Mouse (Mus musculus) heart, embryonic 13.5 days (tissue): ENCODE results near the gene Cbx4. TPM values are rescaled to one million over a fixed set of nuclear protein-coding genes. Genes with fewer than 3 reads are reported as not detected.
"Not testable (repeated sequence)": the region's sequence is repeated elsewhere in the genome, so short reads cannot be mapped to it uniquely, and the experiment has no call there.

Experiments
- ATAC-seq: fragments of 200-750 bp; cut with Nextera tagmentation; 2 replicates; pipeline ENCODE4 v1.8.0; 2017; ENCODE audit warnings: moderate TSS enrichment; ENCODE audit not compliant: insufficient number of reproducible peaks, low FRiP score, low TSS enrichment; ENCODE audit errors: extremely low read depth
- H3K27ac ChIP-seq: fragments of 300-500 bp; sonication (generic); replicated peaks from 2 replicates; pipeline ENCODE4 v1.5.1; 2015; ENCODE audit warnings: moderate library complexity, mild to moderate bottlenecking, inconsistent platforms
- H3K27me3 ChIP-seq: fragments of 300-500 bp; sonication (generic); replicated peaks from 2 replicates; pipeline ENCODE4 v1.6.1; 2015; ENCODE audit warnings: mild to moderate bottlenecking, inconsistent platforms
- H3K36me3 ChIP-seq: fragments of 300-500 bp; sonication (generic); 2 replicates; pipeline ENCODE4 v1.6.1; 2015; ENCODE audit warnings: mild to moderate bottlenecking, inconsistent platforms
- H3K4me1 ChIP-seq: fragments of 300-500 bp; sonication (generic); 2 replicates; pipeline ENCODE4 v1.6.1; 2015; ENCODE audit warnings: inconsistent platforms
- H3K4me2 ChIP-seq: fragments of 300-500 bp; sonication (generic); 2 replicates; pipeline ENCODE4 v1.6.1; 2015; ENCODE audit warnings: inconsistent platforms, mild to moderate bottlenecking, moderate library complexity
- H3K4me3 ChIP-seq: fragments of 300-500 bp; sonication (generic); 2 replicates; pipeline ENCODE4 v1.5.1; 2015; ENCODE audit warnings: moderate library complexity, mild to moderate bottlenecking, inconsistent platforms
- H3K9ac ChIP-seq: fragments of 300-500 bp; sonication (generic); 2 replicates; pipeline ENCODE4 v1.6.1; 2015; ENCODE audit warnings: inconsistent platforms, mild to moderate bottlenecking, moderate library complexity
- H3K9me3 ChIP-seq: fragments of 300-500 bp; sonication (generic); 2 replicates; pipeline ENCODE4 v1.6.1; 2016; ENCODE audit warnings: inconsistent platforms
- WGBS: fragments of 180-500 bp; shearing (Covaris S2); methylation state at CpG from one replicate; pipeline ENCODE4 v1.1.7; 2015; ENCODE audit warnings: mixed read lengths; 5-methylcytosine and 5-hydroxymethylcytosine counted together
- polyA plus RNA-seq: library from polyadenylated mRNA; unstranded; fragments of >200 nt; fragmentation: Nextera tagmentation; extraction: Ambion mirVana; gene quantifications from 2 replicates; pipeline ENCODE4 v1.2.1, GENCODE M21; 2015

Gene Cbx4
- polyA plus RNA-seq, 1 experiment from 2014 or later, result 8.0 TPM

DNA sequence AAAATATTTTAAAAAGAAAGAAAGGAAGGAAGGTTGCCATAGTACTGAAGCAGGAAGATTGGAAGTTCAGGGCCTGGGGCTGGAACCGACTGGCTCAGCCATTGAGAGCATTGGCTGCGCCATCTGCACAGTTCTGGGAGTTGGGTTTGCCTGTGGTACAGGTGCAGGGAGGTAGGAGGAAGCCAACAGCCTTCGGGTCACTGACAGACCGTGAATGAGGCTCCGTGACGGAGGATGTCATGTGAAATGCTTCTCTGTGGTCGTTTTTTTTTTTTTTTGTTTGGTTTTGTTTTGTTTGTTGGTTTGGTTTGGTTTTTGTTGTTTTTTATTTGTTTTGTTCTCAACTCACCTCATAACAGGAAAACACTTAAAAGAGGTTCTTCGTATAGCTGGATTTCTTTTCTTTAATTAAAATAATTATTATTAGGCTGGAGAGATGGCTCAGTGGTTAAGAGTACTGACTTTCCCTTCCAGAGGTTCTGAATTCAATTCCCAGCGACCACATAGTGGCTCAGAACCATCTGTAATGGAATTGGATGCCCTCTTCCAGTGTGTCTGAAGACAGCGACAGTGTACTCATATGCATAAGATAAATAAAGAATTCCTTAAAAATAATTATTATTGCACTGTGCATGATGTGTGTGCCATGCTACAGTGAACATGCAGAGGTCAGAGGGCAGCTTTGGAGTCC lies 22.7 kb upstream of the Cbx4 start:
- peaks cover 15% of the 10 kb centered on the region for H3K4me1 ChIP-seq
- 75% methylated on average over 10 of the region's 10 CpGs for WGBS
- no peak overlapping the region for H3K9ac ChIP-seq
- H3K27ac ChIP-seq, result no peak overlapping the region
- H3K4me3 ChIP-seq, result no peak overlapping the region
- peaks cover 8% of the 10 kb centered on the region; the same call in 1 of the 2 replicates for H3K27me3 ChIP-seq
- no peak for ATAC-seq
- no peaks in the 10 kb centered on the region for H3K36me3 ChIP-seq
- no peak overlapping the region for H3K4me2 ChIP-seq
- H3K9me3 ChIP-seq, result no peaks in the 10 kb centered on the region

DNA sequence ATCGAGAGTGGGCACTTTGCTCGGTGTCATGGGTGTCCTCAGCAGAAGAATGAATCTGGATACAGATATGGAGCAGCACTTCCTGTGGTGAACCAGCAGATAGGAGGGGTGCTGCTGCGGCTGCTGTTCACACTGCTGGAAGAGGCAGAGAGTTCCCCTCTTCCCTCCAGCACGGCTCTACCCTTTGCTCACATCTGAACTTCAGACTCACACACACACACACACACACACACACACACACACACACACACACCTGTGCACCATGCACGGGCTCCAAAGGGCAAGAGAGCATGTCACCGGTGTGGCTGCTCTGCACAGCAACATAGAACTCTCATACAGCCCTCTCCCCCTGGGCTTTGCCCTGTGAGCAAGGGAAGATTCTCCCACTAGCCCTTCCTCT lies 20.3 kb upstream of the Cbx4 start:
- Histone ChIP-seq H3K9me3 (no peaks in the 10 kb centered on the region), H3K4me3 (no peak overlapping the region), H3K27me3 (0 out of 2 replicates have a peak, but pooled peaks cover 4% of the 10 kb centered on the region), H3K27ac (peak overlapping the region; percentile 34; the same call in 1 of the 2 replicates), H3K9ac (peak overlapping the region; percentile 58; the same call in 1 of the 2 replicates), H3K4me2 (peak overlapping the region; percentile 50), H3K36me3 (no peaks in the 10 kb centered on the region), H3K4me1 (peaks cover 20% of the 10 kb centered on the region)
- 17% methylated on average over 6 of the region's 6 CpGs for WGBS
- ATAC-seq, result no peak

DNA sequence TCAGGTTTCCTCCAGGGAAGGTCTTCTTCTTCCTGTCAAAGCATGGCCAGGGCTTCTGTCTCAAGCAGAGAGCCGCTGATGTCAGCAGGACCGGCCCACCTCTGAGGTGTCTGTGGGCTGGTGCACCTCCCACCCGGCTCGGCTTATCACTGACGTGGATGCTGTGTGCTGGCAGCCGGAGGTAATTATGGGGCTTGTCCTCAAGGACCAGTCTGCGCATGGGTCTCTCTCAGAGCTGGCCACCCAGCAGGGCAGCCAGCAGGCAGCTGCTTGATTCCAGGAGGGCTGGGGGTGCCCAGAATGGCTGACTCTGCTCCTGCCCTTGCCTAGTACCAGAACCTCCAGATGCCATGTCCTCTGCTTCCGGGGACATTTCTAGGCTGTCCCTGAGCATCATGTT lies 19.7 kb upstream of the Cbx4 start:
- H3K4me1 ChIP-seq, result peaks cover 20% of the 10 kb centered on the region
- peak overlapping the region; percentile 34; the same call in 1 of the 2 replicates for H3K27ac ChIP-seq
- H3K36me3 ChIP-seq, result no peaks in the 10 kb centered on the region
- 0 out of 2 replicates have a peak, but pooled peaks cover 4% of the 10 kb centered on the region for H3K27me3 ChIP-seq
- peak overlapping the region; percentile 50 for H3K4me2 ChIP-seq
- WGBS, result 7% methylated on average over 8 of the region's 8 CpGs
- no peaks in the 10 kb centered on the region for H3K9me3 ChIP-seq
- peak overlapping the region; percentile 58 for H3K9ac ChIP-seq
- H3K4me3 ChIP-seq, result no peak overlapping the region
- ATAC-seq, result no peak; the same call in 1 of the 2 replicates

DNA sequence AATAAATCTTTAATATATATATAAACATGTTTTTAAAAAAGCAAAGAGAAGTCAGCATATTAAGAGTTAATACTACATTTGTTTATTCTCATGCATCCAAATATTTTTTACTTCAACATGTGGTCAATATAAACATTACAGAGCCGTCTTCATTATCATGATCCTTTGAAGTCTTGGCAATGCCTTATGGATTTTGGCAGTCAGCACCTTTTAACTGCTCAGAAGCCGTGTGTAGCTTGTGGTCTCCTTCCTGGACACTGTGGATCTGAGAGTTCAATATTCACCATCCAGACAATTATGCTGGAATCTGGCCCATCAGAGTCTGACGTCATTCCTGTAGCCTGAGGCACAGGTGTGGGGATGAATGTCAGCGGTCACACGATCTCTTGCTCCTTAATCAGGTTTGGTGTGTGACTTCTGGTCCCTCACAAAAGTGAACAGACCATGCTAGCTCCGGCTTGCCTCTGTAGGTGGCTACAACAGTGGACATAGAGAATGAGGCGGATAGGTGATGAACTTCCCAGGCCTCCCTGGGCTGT lies 19.1 kb upstream of the Cbx4 start:
- ATAC-seq, result no peak
- Histone ChIP-seq H3K27me3 (0 out of 2 replicates have a peak, but pooled peaks cover 4% of the 10 kb centered on the region), H3K9ac (peak overlapping the region; percentile 58; the same call in 1 of the 2 replicates), H3K4me3 (no peak overlapping the region), H3K27ac (peak overlapping the region; percentile 34; the same call in 1 of the 2 replicates), H3K4me1 (peaks cover 20% of the 10 kb centered on the region), H3K4me2 (peak overlapping the region; percentile 50), H3K9me3 (no peaks in the 10 kb centered on the region), H3K36me3 (no peaks in the 10 kb centered on the region)
- 61% methylated on average over 7 of the region's 7 CpGs for WGBS

DNA sequence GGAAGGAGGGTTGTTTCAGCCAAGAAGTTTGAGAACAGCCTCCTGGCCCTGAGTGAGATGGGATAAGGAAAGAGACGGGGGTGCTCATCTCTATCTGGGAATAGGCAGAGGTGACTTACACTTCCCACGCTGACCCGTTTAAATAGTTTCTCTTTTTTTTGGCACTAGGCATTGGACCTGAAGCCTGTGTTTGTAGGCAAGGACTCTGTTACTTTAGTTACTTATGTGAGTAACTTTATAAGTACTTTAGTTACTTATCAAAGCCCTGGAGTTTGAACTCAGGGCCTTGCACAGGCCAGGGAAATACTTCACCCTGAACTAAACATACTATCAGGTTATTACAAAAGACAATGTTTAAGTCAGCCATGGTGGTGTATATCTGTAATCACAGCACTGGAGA lies 18.0 kb upstream of the Cbx4 start:
- Histone ChIP-seq H3K36me3 (no peaks in the 10 kb centered on the region), H3K9me3 (no peaks in the 10 kb centered on the region), H3K4me3 (no peak overlapping the region), H3K27ac (no peak overlapping the region), H3K27me3 (0 out of 2 replicates have a peak, but pooled peaks cover 4% of the 10 kb centered on the region), H3K4me2 (no peak overlapping the region), H3K4me1 (peaks cover 20% of the 10 kb centered on the region), H3K9ac (no peak overlapping the region)
- ATAC-seq, result no peak
- 71% methylated on average over 3 of the region's 3 CpGs for WGBS

DNA sequence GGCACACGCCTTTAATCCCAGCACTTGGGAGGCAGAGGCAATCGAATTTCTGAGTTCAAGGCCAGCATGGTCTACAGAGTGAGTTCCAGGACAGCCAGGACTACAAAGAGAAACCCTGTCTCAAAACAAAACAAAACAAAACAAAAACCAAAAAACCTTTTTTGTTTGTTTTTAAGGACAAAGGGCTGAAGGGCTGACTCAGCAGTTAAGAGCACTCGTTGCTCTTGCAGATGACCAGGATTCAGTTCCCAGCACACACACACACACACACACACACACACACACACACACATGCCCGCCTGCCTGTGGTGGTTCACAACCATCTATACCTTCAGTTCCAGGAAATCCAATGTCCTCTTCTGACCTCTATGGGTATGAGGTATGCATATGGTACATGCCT lies 14.3 kb upstream of the Cbx4 start:
- H3K9ac ChIP-seq, H3K4me3 ChIP-seq, H3K36me3 ChIP-seq, ATAC-seq, H3K27ac ChIP-seq, H3K4me2 ChIP-seq, H3K27me3 ChIP-seq, H3K9me3 ChIP-seq: not testable (repeated sequence)
- WGBS, result 62% methylated on average over 4 of the region's 4 CpGs
- H3K4me1 ChIP-seq, result peaks cover 15% of the 10 kb centered on the region

DNA sequence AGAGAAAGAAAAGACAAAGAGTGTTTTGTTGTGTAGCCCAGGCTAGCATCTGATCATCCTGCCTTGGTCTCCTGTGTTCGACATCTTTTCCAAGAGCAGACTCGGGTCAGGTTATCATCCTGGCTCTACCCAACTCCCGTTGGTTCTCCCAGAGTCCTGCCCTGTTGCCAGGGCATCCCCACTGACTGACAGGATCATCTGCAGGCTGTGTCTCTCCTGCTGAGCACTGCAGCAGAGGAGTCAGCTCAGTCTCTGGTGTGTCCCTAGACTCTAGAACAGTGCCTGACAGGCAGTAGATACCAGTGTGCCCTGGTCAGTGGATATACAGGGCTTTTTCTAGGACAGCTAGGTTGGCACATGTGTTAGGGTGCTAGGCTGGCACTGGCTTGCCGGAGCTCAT lies 12.2 kb upstream of the Cbx4 start:
- Histone ChIP-seq H3K4me1 (peaks cover 14% of the 10 kb centered on the region), H3K36me3 (no peaks in the 10 kb centered on the region), H3K27me3 (peaks cover 9% of the 10 kb centered on the region), H3K9ac (no peak overlapping the region), H3K27ac (no peak overlapping the region), H3K9me3 (no peaks in the 10 kb centered on the region), H3K4me2 (no peak overlapping the region), H3K4me3 (no peak overlapping the region)
- no peak for ATAC-seq
- 52% methylated on average over 4 of the region's 4 CpGs for WGBS

DNA sequence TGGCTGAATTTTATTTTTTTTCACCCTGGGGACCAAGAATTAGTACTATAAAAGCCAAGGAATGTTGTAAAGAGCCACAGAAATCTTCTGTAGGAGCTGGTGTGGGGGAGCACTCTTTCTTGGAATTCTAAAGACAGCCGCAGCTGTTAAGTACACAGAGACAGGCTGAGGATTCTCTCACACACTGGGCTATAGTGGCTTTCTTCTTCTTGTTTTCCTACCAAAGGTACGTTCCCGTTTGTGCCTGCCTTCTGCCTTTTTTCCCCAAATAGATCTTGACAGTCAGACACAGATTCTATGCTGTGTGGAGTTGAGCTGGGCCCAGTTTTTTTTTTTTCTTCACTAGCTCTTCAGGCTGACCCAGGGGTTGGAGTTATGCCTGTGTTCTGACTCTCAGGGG lies 9.4 kb upstream of the Cbx4 start:
- WGBS, result 35% methylated on average over 3 of the region's 3 CpGs
- Histone ChIP-seq H3K4me1 (peaks cover 19% of the 10 kb centered on the region), H3K4me2 (no peak overlapping the region), H3K9me3 (no peaks in the 10 kb centered on the region), H3K27me3 (peaks cover 10% of the 10 kb centered on the region), H3K36me3 (no peaks in the 10 kb centered on the region), H3K4me3 (no peak overlapping the region), H3K9ac (0 out of 2 replicates have a peak overlapping the region, but pooled peaks have one; percentile 24), H3K27ac (no peak overlapping the region)
- no peak for ATAC-seq

DNA sequence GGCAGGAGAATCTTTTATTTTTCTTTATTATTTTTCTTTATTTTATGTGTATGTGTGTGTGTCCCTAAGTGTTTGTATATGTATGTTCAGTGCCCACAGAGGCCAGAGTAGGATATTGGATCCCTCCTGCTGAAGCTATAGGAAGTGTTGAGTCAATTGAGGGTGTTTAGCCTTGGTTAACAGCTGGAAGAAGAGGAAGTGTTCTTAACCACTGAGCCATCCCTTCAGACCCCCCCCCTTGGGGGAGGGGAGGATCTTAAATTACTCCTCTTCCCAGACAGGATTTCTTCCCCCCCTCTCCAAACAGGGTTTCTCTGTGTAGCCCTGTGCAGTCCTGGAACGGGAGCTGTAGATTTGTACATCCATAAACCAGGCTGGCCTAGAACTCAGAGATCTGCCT lies 7.3 kb upstream of the Cbx4 start:
- H3K27me3 ChIP-seq, result peaks cover 31% of the 10 kb centered on the region
- 75% methylated on average over 1 of the region's 1 CpGs for WGBS
- ATAC-seq, result no peak

DNA sequence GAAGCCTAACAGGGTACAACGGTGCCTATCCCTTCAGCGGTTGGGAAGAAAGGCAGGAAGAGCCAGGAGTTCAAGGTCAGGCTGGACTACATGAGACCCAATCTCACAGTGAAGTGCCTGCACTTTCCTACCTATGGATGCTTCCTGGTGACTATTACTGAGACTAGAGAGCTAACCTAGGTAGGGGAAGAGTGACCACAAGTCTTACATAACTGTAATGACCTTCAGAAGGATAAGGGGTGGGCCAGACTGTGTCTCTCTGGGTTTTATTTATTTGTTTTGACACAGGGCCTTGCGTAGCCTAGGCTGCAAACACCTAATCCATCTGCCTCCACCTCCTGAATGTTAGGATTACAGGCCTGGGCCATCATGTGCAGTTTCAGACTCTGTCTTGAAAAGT lies 6.3 kb upstream of the Cbx4 start:
- Histone ChIP-seq H3K9me3 (no peaks in the 10 kb centered on the region), H3K27me3 (peaks cover 41% of the 10 kb centered on the region), H3K4me3 (no peak overlapping the region), H3K4me2 (no peak overlapping the region), H3K27ac (no peak overlapping the region), H3K9ac (no peak overlapping the region), H3K36me3 (no peaks in the 10 kb centered on the region), H3K4me1 (peaks cover 50% of the 10 kb centered on the region)
- ATAC-seq, result no peak
- WGBS, result 69% methylated on average over 3 of the region's 3 CpGs

More for the DNA sequence above, 7.3 kb upstream of the Cbx4 start:
- peaks cover 41% of the 10 kb centered on the region for H3K4me1 ChIP-seq
- H3K9ac ChIP-seq, result no peak overlapping the region
- H3K4me2 ChIP-seq, result no peak overlapping the region
- no peaks in the 10 kb centered on the region for H3K9me3 ChIP-seq
- no peak overlapping the region for H3K27ac ChIP-seq
- H3K4me3 ChIP-seq, result no peak overlapping the region
- no peaks in the 10 kb centered on the region for H3K36me3 ChIP-seq

DNA sequence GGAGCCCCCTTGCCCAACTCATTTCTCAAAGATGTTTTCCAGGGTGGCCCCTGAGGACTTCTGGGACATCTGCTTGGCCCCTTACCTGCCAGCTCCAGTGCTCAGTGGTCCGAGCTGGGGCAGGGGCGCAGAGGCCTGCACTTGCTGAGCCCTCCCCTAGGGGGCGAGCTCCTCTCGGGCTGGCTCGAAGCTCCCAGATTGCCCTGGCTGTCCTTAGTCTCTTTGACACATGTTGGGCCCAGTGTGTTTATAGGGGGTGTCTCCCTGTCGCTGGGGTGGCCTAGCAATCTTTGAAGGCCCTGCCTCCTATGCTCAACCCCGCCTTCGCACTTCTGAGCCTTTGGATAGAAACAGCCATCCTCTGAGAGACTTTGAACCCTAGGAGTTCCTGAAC lies 5.6 kb upstream of the Cbx4 start:
- H3K36me3 ChIP-seq, result no peaks in the 10 kb centered on the region
- H3K4me2 ChIP-seq, result peak overlapping the region; percentile 82
- peaks cover 48% of the 10 kb centered on the region for H3K27me3 ChIP-seq
- H3K27ac ChIP-seq, result no peak overlapping the region
- H3K9me3 ChIP-seq, result no peaks in the 10 kb centered on the region
- H3K4me3 ChIP-seq, result peak overlapping the region; percentile 60
- peaks cover 55% of the 10 kb centered on the region for H3K4me1 ChIP-seq
- WGBS, result 7% methylated on average over 8 of the region's 8 CpGs
- ATAC-seq, result no peak
- peak overlapping the region; percentile 82; the same call in 1 of the 2 replicates for H3K9ac ChIP-seq
